Mouse (Mus musculus): ENCODE measurements at regions not wholly inside any gene's neighbourhood (a gene's known extent, or its start where the extent isn't known, plus 50 kb on each side); places are given as distances from the start of the nearest gene placed in this dataset.
"Not testable (repeated sequence)": the region's sequence is repeated elsewhere in the genome, so short reads cannot be mapped to it uniquely, and the experiment has no call there.

- not testable (repeated sequence) for DNase-seq
These were observed 112.1 kb upstream of the Sipa1l1 start for GRCm38 (mm10) chr12:82056782-82057611.

- no peak for DNase-seq
These were observed 104.1 kb upstream of the Sipa1l1 start for GRCm38 (mm10) chr12:82064986-82065385.

GRCm38 (mm10) chr12:82066860-82067259, 102.3 kb upstream of the Sipa1l1 start:
- DNase-seq: peak; percentile 25

GRCm38 (mm10) chr12:82069621-82070020, 99.5 kb upstream of the Sipa1l1 start:
- DNase-seq: no peak

- DNase-seq: peak; percentile 32
These were observed 96.2 kb upstream of the Sipa1l1 start for GRCm38 (mm10) chr12:82072810-82073465.

- no peak for DNase-seq
These were observed 93.5 kb upstream of the Sipa1l1 start for GRCm38 (mm10) chr12:82075479-82076221.

GRCm38 (mm10) chr12:82076766-82077165, 92.4 kb upstream of the Sipa1l1 start:
- DNase-seq: no peak

GRCm38 (mm10) chr12:82077945-82078344, 91.2 kb upstream of the Sipa1l1 start:
- DNase-seq: no peak

- no peak for DNase-seq
These were observed 90.4 kb upstream of the Sipa1l1 start for GRCm38 (mm10) chr12:82078740-82079139.

GRCm38 (mm10) chr12:82080196-82080880, 88.8 kb upstream of the Sipa1l1 start:
- DNase-seq: no peak

- DNase-seq: not testable (repeated sequence)
These were observed 86.5 kb upstream of the Sipa1l1 start for GRCm38 (mm10) chr12:82082596-82082995.

GRCm38 (mm10) chr12:82085771-82086400, 83.2 kb upstream of the Sipa1l1 start:
- no peak for DNase-seq

- DNase-seq: no peak
These were observed 82.7 kb upstream of the Sipa1l1 start for GRCm38 (mm10) chr12:82086441-82086840.

GRCm38 (mm10) chr12:82089288-82089687, 79.8 kb upstream of the Sipa1l1 start:
- DNase-seq: no peak

- no peak for DNase-seq
These were observed 75.8 kb upstream of the Sipa1l1 start for GRCm38 (mm10) chr12:82093317-82093716.

- no peak for DNase-seq
These were observed 73.7 kb upstream of the Sipa1l1 start for GRCm38 (mm10) chr12:82095396-82095795.

- DNase-seq: no peak
These were observed 72.0 kb upstream of the Sipa1l1 start for GRCm38 (mm10) chr12:82097126-82097525.

GRCm38 (mm10) chr12:82097620-82098019, 71.5 kb upstream of the Sipa1l1 start:
- no peak for DNase-seq

GRCm38 (mm10) chr12:82104211-82104610, 64.9 kb upstream of the Sipa1l1 start:
- DNase-seq: peak; percentile 65

- DNase-seq: peak; percentile 7
These were observed 63.7 kb upstream of the Sipa1l1 start for GRCm38 (mm10) chr12:82105184-82106031.

- no peak for DNase-seq
These were observed 53.4 kb upstream of the Sipa1l1 start for GRCm38 (mm10) chr12:82115766-82116165.

All from lung, postnatal 10 days (tissue).